Mouse (Mus musculus) right cerebral cortex, adult 18-20 months (tissue): ENCODE measurements at regions not wholly inside any gene's neighbourhood (a gene's known extent, or its start where the extent isn't known, plus 50 kb on each side); places are given as distances from the start of the nearest gene placed in this dataset.
A peak's percentile ranks its signal among the peaks of the same experiment; 100 is the strongest.

Experiments
- DNase-seq: peaks from one replicate; pipeline ENCODE4 v3.0.0; 2022; ENCODE audit warnings: mixed read lengths

DNA sequence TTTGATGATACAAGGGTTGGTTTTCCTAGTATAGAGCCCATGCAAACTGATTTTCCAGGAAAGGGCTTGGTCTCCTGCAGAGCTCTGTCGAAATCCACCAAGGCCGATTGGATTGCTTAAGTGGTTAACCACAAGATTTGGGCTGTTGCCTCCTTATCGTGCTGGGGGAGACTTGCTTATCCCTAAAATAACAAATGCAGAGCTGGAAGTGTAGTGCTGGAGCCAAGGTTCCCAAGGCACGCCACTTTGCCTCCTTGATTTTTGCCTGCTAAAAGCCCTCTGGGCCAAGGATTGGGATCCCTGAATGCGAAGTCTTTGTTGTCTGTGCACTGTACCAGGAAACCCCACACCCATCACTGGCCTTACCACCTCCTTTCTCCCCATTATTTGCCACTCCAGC is 52.8 kb upstream of the Tmem178 start:
- DNase-seq: no peak

GRCm38 (mm10) chr17:80889095-80889494 is 55.3 kb upstream of the Tmem178 start:
- no peak for DNase-seq

- no peak for DNase-seq
Observed at GRCm38 (mm10) chr17:80887749-80888119, 56.7 kb upstream of the Tmem178 start.

DNA sequence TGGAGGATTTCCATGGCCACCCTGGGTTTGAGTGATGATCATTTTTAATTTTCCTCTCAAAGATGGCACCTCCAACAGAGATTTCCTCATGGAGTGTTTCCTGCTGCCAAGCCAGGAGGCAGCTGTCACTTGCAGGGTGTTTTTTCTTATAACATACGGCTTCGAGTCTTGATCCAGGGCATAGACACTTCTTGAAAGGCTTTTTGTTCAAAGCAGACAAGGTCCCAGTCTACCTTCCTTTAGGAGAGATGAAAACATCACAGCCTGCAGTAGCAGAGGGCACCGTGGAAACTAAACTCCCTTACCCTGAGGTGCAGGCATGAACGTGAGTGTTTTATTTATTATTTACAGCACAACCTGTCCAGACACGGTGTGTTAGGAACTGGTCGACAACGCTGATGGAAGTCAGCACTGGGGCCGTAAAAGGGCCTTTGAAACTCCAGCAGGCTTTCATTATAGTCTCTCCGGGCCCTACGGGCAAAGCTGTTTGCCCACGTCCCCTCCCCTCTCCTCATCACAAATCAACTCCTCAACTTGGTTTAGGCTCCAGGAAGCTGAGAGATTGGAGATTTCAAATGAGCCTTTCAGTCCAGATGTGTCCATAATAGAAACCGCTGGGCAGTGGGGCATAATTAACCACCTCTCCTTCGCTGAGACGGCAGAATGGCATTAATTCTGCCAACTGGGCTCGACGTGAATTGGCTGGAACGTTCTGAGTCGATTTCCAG is 57.2 kb upstream of the Tmem178 start:
- DNase-seq: no peak

DNA sequence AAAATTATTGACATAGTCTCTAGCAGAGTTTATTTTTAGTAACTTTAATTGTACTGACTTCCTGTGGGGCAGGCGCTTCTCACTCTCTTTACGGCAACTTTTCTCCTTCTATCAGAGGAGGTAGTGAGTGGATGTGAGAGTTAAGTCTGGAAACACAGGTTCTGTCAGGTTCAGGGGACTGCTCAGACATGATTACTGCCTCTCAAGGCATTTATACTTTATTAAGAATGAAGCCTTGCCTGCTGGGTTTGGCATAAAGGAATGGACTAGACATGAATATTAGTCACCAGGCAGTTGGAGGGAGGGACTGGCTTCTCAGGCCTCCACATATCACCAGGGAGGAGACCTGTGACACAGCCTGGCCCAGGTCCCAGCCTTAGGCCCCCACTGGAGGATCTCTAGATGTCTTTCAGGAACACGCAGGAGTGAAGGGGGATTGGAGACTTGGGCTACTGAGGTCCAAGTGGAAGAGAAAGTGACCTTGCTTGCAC is 58.2 kb upstream of the Tmem178 start:
- no peak for DNase-seq

DNA sequence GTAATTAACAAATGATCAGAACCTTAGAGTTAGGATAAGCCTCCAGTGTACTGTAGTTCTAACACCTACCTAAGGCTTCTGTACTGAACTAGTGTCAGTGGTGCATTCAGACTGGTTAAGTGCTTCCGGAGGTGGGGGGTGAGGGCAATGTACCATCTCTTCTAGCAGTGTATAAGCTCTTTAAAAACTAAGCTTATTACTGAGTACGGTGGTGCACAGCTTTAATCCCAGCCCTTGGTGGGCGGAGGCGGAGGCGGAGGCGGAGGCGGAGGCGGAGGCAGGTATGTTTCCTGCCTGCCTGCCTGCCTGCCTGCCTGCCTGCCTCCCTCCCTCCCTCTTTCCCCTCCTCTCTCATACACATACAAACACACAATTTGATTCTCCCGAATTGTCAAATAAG is 58.7 kb upstream of the Tmem178 start:
- no peak for DNase-seq

DNA sequence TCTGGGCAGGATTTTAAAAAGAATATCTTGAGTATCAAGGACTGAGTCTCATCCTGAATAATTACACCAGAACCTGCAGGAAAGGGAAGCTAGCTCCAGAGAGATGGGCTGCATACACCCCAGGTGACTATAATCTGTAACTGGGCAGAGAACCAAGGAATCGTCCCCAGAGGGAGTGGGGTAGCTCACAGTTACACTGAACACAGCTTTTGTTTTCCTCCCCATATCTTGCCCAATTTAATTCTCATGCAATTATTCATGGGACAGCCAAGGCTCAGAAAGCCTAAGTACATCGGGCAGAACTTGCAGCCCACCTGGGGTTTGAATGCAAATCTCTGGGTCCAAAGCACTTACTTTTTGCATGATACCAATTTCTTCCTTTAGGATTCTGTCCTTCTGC is 59.5 kb upstream of the Tmem178 start:
- DNase-seq: no peak

- no peak for DNase-seq
Observed at GRCm38 (mm10) chr17:80882476-80882875, 62.0 kb upstream of the Tmem178 start.

DNA sequence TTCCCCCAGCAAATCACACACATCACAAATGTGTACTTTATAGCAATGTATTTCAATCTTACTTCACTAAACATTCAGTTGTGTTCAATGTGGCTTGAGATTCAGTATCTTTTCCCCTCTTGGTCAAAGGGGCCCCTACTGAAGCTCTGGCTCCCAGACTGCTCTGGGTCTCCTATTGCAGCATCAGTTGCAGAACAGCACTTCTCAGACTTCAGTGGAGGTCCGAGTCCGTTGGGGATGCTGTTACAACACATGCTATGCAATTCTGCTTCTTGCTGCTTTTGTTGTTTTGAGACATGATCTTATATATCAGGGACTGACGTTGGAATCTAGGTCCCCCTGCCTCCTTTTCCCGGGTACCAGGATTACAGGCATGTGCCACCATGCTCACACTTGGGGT is 64.1 kb upstream of the Tmem178 start:
- no peak for DNase-seq

DNA sequence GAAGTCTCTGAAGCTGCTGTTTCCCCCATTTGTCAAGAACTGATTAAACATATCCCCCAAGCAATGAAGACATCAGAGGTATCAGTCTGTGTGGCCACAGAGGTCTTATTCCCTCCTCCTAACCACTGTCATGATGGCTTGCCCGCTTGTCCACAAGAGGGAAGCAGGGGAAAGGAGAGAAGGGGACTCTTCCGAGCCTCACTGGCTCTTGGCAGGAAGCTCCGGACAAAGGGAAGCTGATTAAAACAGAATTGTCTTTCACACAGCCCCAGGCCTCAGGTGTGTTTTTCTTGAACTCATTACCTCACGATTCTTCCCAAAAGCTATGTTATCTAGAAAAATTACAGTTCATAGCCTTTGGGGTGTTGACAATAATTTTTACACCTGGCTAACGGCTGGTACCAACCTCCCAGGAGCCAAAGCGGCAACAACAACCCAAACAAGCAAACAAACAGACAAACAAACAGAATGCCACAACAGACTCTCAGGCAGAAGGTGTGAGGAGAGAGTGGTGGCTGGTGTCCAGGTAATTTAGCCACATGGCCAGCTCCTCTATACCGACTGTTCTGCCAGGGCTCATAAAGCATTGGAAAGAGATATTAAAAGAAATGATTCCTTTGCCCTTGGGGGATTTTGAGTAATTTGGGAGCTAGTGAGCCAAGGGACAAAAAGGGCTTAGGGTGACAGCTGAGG is 68.9 kb upstream of the Tmem178 start:
- no peak for DNase-seq

DNA sequence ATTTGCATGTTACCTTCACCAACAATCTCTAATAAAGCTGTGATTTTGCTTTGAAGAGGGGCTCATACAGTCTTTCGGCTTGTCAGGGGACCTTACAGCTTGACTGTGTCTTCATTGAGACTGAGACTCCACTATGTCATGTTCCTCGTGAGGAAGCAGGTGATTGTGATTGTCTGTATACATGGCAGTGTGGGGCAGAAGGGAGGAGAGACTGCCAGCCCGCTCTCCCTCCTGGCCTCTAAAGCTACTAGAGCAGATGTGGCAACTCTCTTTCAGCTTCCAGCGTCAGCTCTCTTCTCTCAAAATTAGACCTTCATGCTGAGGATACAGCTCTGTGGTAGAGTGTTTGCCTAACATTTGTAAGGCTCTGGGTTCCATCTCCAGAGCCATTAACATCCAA is 73.5 kb upstream of the Tmem178 start:
- no peak for DNase-seq

DNA sequence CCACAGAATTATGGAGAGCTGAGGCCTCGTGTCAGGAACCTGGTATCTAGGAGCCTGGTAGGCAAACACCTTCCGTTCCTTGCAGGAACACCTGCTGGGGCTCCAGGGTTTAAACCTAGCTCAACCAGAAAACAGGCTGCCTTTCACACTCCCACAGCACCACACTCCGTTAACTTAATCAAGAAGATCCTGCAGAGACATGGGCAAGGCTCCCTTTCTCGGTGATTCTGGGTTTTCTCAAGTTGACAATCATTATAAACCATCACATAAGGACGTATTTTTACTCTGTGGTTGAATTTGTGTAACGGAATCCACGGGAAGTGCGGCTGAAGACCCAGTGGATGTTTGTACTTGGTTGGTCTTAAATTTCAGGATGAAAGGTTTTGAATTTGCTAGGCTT is 82.1 kb upstream of the Tmem178 start:
- no peak for DNase-seq

DNA sequence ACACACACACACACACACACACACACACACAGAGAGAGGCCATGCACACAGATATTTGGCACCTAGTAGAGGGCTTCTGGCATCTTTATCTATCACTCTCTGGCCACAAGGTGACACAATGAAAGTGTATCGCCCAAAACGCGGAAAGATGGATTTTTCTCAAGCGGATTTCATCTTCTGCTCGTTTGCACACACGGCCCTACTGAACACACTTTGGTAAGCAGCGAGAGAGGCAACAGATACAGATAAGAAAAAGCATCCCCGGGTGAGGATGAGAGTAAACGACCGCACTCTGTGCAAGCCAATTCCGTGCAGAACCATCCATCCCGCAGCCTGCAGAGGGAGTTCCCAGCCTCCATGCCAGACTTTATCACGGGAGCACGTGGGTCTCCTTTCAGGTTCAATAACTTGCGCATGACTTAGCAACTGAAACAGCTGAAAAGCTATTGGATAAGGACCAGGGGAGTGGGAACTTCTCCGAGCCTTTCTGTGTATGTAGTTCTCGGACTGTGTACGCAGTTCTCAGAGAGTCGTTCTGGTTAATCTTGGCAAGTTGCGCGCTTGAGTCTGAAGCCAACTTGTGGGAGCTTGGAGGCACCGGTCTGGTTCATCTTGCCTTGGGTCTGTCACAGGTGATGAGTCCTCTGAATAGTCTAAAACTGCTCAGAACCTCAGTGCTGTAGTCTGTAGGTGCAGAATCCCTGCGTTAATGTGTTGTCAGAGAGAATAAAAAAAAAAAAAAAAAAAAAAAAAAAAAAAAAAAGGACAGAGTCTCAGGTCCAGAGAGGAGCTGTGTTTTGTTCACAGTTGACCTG is 97.2 kb upstream of the Tmem178 start:
- DNase-seq: no peak

- DNase-seq: peak; percentile 60
Observed at GRCm38 (mm10) chr17:80845349-80845748, 99.1 kb upstream of the Tmem178 start.

- no peak for DNase-seq
Observed at GRCm38 (mm10) chr17:80841903-80842302, 102.5 kb upstream of the Tmem178 start.

DNA sequence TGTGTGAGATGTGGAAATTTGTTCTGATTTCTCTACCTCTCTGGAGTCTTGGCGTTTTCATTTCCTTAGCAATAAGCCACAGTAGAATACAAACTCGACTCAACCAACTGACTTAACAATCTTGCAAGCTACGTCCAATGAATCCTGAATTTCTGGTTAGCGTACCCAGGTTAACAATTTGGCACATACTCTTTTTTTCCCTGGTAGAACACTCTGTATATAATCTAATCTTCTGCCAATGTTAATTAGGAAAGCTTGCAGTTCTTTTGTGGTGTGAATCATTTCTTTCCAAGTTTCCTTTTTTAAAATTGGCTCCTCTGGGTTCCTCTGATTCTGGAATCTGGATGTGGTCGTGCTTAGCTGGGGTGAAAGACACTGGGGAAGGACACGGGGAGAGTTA is 103.5 kb upstream of the Tmem178 start:
- peak; percentile 21 for DNase-seq

- no peak for DNase-seq
Observed at GRCm38 (mm10) chr17:80840452-80840851, 104.0 kb upstream of the Tmem178 start.

- peak; percentile 26 for DNase-seq
Observed at GRCm38 (mm10) chr17:80834701-80835100, 106.4 kb upstream of the Map4k3 start.

GRCm38 (mm10) chr17:80834176-80834517 is 105.9 kb upstream of the Map4k3 start:
- DNase-seq: no peak

- no peak for DNase-seq
Observed at GRCm38 (mm10) chr17:80833355-80834175, 105.3 kb upstream of the Map4k3 start.

GRCm38 (mm10) chr17:80831686-80832085 is 103.4 kb upstream of the Map4k3 start:
- DNase-seq: no peak

GRCm38 (mm10) chr17:80827896-80828295 is 99.6 kb upstream of the Map4k3 start:
- DNase-seq: no peak

- no peak for DNase-seq
Observed at GRCm38 (mm10) chr17:80827361-80827760, 99.1 kb upstream of the Map4k3 start.
